Mouse (Mus musculus) hindbrain, embryonic 10.5 days (tissue): ENCODE measurements around the gene Fam178b. TPM values are rescaled to one million over a fixed set of nuclear protein-coding genes. Genes with fewer than 3 reads are reported as not detected.

Experiments
- DNase-seq: peaks from one replicate; pipeline ENCODE4 v3.0.0-alpha.2; 2017; ENCODE audit warnings: low spot score
- H3K27ac ChIP-seq: fragments of 300-500 bp; sonication (generic); 2 replicates; pipeline ENCODE4 v1.5.1; 2016; ENCODE audit warnings: mild to moderate bottlenecking, moderate library complexity
- H3K27me3 ChIP-seq: fragments of 300-500 bp; sonication (generic); 2 replicates; pipeline ENCODE4 v1.6.1; 2016; ENCODE audit warnings: mild to moderate bottlenecking; ENCODE audit not compliant: poor library complexity, insufficient read depth, severe bottlenecking
- H3K36me3 ChIP-seq: fragments of 300-500 bp; sonication (generic); 2 replicates; pipeline ENCODE4 v1.6.1; 2016; ENCODE audit warnings: mild to moderate bottlenecking, moderate library complexity
- H3K4me1 ChIP-seq: fragments of 300-500 bp; sonication (generic); replicated peaks from 2 replicates; pipeline ENCODE4 v1.6.1; 2016; ENCODE audit warnings: mild to moderate bottlenecking
- H3K4me3 ChIP-seq: fragments of 300-500 bp; sonication (generic); 2 replicates; pipeline ENCODE4 v1.5.1; 2016; ENCODE audit warnings: mild to moderate bottlenecking, moderate library complexity
- H3K9me3 ChIP-seq: fragments of 300-500 bp; sonication (generic); 2 replicates; pipeline ENCODE4 v1.6.1; 2016; ENCODE audit warnings: mild to moderate bottlenecking, moderate library complexity
- WGBS: fragments of 180-500 bp; shearing (Covaris S2); methylation state at CpG from one replicate; pipeline ENCODE4 v1.1.7; 2016; 5-methylcytosine and 5-hydroxymethylcytosine counted together
- polyA plus RNA-seq: library from polyadenylated mRNA; unstranded; fragments of >200 nt; fragmentation: Nextera tagmentation; extraction: Ambion mirVana; gene quantifications from 2 replicates; pipeline ENCODE4 v1.2.1, GENCODE M21; 2016

The Fam178b gene
- polyA plus RNA-seq, 1 experiment from 2014 or later, result 0.42 TPM

DNA sequence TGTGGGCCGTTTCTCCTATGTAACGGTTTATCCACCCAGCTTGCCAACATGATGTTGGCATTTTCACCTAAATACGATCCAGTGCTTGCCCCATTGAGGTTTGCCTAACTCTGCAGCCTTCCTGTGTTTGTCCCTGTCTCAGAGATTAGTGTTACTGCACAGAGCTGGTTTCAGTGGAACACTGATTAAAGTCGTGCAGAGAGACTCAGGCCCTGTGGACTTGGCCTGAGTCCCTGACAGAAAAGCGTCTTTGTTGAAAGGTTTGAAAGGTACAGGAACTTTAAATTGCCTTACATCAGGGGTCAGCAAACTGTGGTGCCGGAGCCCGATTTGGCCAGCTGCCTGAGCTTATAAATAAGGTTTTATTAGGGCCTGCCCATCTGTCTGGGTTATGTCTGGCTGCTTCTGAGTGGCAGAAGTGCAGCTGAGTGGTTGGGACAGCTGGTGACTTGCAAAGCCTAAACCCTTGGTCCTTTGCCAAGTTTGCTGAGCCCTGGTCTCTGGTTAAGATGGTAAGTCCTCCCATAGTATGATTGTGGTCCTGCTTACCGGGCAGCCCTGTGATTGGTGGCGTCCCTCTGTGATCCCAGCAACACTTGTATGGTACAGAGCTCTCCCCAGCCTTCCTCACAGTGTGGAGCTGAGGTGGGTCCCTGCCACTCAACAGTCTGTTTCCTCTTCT, 159.5 kb downstream of the Fam178b start:
- 91% methylated on average over 9 of the region's 9 CpGs for WGBS
- Histone ChIP-seq H3K4me1 (no peaks in the 10 kb centered on the region), H3K9me3 (no peaks in the 10 kb centered on the region), H3K27ac (no peak overlapping the region), H3K27me3 (no peaks in the 10 kb centered on the region), H3K36me3 (peaks cover 89% of the 10 kb centered on the region), H3K4me3 (no peak overlapping the region)
- no peak for DNase-seq

DNA sequence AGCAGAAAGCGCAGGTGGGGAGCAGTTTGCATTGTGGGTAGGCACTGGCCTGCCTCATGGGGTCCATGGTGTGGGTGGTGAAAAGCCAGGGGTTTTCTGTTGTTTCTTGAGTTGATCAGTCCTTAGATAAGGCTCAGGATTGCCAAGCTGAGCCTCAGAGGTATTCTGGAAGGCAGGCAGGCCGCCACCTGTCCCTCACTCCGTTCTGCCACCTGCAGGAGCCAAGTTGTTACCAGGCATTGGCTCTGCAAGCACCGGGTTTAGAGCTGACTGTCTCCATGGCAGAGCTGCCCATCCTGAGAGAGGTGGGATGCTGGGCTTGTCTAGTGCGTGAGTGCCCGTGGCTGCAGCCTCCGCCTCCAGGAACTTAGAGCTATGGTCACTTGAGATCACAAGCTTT, 160.8 kb downstream of the Fam178b start:
- Histone ChIP-seq H3K9me3 (no peaks in the 10 kb centered on the region), H3K27ac (no peak overlapping the region), H3K27me3 (no peaks in the 10 kb centered on the region), H3K36me3 (peaks cover 97% of the 10 kb centered on the region), H3K4me1 (0 out of 2 replicates have a peak, but pooled peaks cover 2% of the 10 kb centered on the region), H3K4me3 (no peak overlapping the region)
- 95% methylated on average over 7 of the region's 7 CpGs for WGBS
- DNase-seq, result no peak

DNA sequence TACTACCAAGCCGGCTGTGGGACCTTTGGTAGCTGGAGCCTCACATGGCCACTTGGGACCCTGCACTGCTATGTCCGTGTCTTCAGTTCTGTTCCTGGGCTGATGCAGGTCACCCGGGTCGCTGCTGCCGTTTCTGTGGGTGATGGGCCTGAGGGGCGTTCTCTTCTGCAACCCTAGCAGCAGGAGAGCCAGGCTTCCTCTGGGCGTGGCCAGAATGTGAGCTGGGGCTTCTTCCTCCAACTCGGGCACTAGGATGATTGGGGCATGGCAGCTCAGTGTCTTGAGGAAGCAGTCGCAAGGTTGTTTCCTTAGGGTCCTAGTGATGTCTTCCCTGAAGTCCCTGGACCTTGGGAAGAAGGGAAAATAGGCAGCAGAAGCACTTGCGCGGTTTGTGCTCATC, 163.4 kb downstream of the Fam178b start:
- 84% methylated on average over 11 of the region's 11 CpGs for WGBS
- Histone ChIP-seq H3K4me1 (peaks cover 15% of the 10 kb centered on the region), H3K9me3 (no peaks in the 10 kb centered on the region), H3K36me3 (peaks cover 95% of the 10 kb centered on the region), H3K27ac (no peak overlapping the region), H3K4me3 (no peak overlapping the region), H3K27me3 (no peaks in the 10 kb centered on the region)
- no peak for DNase-seq

DNA sequence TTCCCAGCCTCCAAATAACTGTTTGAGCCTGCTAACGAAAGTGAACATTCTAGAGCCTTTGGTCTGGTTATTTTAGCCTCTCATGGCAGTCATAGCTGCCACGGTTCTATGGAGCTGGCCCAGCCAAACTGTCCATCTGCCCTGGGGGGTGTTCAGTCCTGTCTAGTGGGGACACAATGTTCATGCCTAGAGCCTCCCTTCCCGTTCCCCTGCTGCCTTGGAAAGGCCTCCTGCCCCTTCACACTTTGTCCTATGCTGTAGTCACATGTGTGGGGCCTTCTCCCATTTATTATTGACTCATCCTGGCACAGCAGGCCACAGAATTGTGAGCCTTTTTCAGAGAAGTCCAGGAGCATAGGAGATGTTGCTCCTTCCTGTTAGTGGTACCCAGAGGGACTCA, 164.7 kb downstream of the Fam178b start:
- Histone ChIP-seq H3K9me3 (no peaks in the 10 kb centered on the region), H3K27ac (no peak overlapping the region), H3K36me3 (peaks cover 88% of the 10 kb centered on the region), H3K4me3 (no peak overlapping the region), H3K4me1 (peaks cover 28% of the 10 kb centered on the region), H3K27me3 (no peaks in the 10 kb centered on the region)
- no peak for DNase-seq
- 87% methylated on average over 3 of the region's 3 CpGs for WGBS

DNA sequence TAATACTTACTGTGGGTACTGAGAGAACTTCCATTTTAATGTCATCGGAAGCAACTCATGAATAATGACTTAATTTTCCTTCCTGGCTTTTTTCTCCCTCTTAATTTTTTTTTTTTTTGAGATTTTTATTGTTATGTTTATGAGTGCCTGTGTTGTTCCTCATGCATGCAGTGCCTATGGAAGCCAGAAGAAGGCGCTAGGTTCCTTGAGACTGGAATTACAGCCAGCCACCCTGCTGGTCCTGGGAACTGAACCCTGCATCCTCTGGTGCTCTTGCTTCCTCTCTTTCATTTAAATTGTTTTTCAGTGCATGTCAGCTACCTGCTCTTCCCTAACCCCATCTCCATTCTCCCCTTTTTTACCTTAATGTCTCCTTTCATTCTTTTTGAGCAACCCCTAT, 169.3 kb downstream of the Fam178b start:
- H3K27me3 ChIP-seq, result no peaks in the 10 kb centered on the region
- no peaks in the 10 kb centered on the region for H3K9me3 ChIP-seq
- H3K36me3 ChIP-seq, result peaks cover 44% of the 10 kb centered on the region
- peak overlapping the region; percentile 94 for H3K4me3 ChIP-seq
- peaks cover 34% of the 10 kb centered on the region for H3K4me1 ChIP-seq
- WGBS, result 35% methylated on average over 2 of the region's 2 CpGs
- H3K27ac ChIP-seq, result no peak overlapping the region
- DNase-seq, result peak; percentile 27

DNA sequence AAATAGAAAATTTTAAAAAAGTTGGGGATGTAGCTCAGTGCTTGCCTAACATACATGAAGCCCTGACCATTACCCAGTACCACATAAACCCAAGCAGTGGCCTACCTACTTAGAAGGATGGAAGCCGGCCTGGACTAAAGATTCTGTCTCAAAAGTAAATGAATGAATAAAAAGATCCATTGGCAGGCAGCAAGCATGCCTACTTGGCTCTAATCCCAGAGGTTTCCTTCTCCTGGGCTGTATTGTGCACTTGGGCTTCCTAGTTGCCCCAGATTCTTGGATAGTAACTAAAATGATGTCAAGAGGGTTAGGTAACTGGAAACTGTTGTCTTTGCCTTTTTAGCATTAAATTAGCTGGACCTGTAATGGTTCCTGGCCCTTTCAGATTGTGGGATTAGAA, 169.7 kb downstream of the Fam178b start:
- WGBS, result 10% methylated on average over 1 of the region's 1 CpGs
- Histone ChIP-seq H3K36me3 (peaks cover 40% of the 10 kb centered on the region), H3K4me1 (peaks cover 33% of the 10 kb centered on the region), H3K4me3 (peak overlapping the region; percentile 94), H3K27ac (peak overlapping the region; percentile 96; the same call in 1 of the 2 replicates), H3K27me3 (no peaks in the 10 kb centered on the region), H3K9me3 (no peaks in the 10 kb centered on the region)
- no peak for DNase-seq

DNA sequence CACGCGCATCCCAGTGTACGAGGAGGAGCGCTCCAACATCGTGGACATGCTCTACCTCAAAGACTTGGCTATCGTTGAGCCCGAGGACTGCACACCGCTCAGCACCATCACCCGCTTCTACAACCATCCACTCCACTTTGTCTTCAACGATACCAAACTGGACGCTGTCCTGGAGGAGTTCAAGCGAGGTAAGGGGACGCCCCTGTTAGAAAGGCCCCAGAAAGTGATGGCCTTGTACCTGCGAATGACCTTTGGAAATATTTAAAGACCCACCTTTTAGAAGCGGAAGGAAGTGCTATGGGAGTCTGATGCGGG, 170.1 kb downstream of the Fam178b start:
- Histone ChIP-seq H3K36me3 (peaks cover 36% of the 10 kb centered on the region), H3K27ac (peak overlapping the region; percentile 96), H3K9me3 (no peaks in the 10 kb centered on the region), H3K4me3 (peak overlapping the region; percentile 94), H3K4me1 (peaks cover 32% of the 10 kb centered on the region), H3K27me3 (no peaks in the 10 kb centered on the region)
- no peak for DNase-seq
- 1% methylated on average over 16 of the region's 16 CpGs for WGBS

Other genes starting within 250 kb of the Fam178b start
- gene Lman2l, start 237.9 kb downstream of the Fam178b start, polyA plus RNA-seq, result 62.9 and 65.2 TPM in 2 replicates
- 13.4 and 15.3 TPM in 2 replicates for gene Cnnm4, start 211.6 kb downstream of the Fam178b start, polyA plus RNA-seq
- 3.2 and 3.5 TPM in 2 replicates for gene Cnnm3, start 171.3 kb downstream of the Fam178b start, polyA plus RNA-seq
- 15.7 and 18.0 TPM in 2 replicates for gene Ankrd23, start 146.3 kb downstream of the Fam178b start, polyA plus RNA-seq
- 0.75 TPM in 1 of 2 replicates, not detected in the other for gene Gm42417, start 143.8 kb downstream of the Fam178b start, polyA plus RNA-seq
- 16.9 and 20.6 TPM in 2 replicates for gene Ankrd39, start 135.7 kb downstream of the Fam178b start, polyA plus RNA-seq
- 25.4 and 29.6 TPM in 2 replicates for gene Sema4c, start 124.8 kb downstream of the Fam178b start, polyA plus RNA-seq
- 566 and 596 TPM in 2 replicates for gene Cox5b, start 8.3 kb upstream of the Fam178b start, polyA plus RNA-seq
- 0.15 and 0.22 TPM in 2 replicates for gene 4933424G06Rik, start 27.0 kb upstream of the Fam178b start, polyA plus RNA-seq
- gene Actr1b, start 31.2 kb upstream of the Fam178b start, polyA plus RNA-seq, result 135 and 147 TPM in 2 replicates
- gene Zap70, start 78.6 kb upstream of the Fam178b start, polyA plus RNA-seq, result 0.25 and 0.43 TPM in 2 replicates